Mouse (Mus musculus): ENCODE data around the gene Cyct. TPM values are rescaled to one million over a fixed set of nuclear protein-coding genes. Genes with fewer than 3 reads are reported as not detected.

Gene Cyct
- polyA plus RNA-seq (2014; fragmentation: Illumina TruSeq; extraction: RNeasy Lipid Tissue Mini Kit (QIAGEN cat#74804); ENCODE audit: low read depth, low replicate concordance) = not detected

GRCm38 (mm10) chr2:76360226-76360625, at the start of gene Cyct:
Gene Cyct (minus strand): TSS chr2:76360450.

GRCm38 (mm10) chr2:76406151-76406936, 46.1 kb upstream of the Cyct start, which contains the start of gene Osbpl6:
Gene Osbpl6 (plus strand): TSS chr2:76406508.

DNA sequence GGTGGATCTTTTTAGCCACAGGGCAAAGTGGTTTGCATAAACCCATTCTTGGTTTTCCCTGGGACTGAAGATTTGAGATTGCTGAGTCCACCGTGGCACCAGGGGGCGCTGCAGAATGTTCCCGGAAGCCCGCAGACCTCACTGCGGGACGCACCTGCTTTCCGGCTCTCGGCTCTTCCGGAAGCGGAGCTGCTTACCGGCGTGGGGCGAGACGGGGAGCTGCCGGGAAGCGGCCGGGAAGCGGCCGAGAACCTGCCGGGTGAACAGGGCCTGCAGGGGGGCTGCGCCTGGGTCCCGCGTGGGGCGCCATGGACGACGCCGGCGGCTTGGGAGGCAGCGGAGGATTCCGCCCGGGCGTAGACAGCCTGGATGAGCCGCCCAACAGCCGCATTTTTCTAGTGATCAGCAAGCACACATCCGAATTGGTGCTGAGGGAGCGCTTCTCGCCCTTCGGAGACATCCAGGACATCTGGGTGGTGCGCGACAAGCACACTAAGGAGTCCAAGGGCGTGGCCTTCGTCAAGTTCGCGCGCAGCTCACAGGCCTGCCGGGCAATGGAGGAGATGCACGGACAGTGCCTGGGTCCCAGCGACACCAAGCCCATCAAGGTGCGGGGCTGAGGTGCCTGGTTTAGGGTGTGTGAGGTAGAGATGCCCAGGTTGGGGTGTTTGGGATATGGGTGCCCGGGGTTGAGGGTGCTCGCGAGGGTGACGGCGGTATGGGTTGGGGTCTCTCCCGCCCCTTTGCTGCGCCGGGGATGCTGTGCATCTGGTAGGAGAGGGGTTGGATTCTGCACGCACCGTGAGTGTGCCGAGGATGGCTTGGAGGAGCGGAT, 9.8 kb upstream of the Cyct start, which contains the start of gene Rbm45:
TSS of gene Rbm45 (plus strand) at position 164 of the 835 bp plus-strand sequence.

DNA sequence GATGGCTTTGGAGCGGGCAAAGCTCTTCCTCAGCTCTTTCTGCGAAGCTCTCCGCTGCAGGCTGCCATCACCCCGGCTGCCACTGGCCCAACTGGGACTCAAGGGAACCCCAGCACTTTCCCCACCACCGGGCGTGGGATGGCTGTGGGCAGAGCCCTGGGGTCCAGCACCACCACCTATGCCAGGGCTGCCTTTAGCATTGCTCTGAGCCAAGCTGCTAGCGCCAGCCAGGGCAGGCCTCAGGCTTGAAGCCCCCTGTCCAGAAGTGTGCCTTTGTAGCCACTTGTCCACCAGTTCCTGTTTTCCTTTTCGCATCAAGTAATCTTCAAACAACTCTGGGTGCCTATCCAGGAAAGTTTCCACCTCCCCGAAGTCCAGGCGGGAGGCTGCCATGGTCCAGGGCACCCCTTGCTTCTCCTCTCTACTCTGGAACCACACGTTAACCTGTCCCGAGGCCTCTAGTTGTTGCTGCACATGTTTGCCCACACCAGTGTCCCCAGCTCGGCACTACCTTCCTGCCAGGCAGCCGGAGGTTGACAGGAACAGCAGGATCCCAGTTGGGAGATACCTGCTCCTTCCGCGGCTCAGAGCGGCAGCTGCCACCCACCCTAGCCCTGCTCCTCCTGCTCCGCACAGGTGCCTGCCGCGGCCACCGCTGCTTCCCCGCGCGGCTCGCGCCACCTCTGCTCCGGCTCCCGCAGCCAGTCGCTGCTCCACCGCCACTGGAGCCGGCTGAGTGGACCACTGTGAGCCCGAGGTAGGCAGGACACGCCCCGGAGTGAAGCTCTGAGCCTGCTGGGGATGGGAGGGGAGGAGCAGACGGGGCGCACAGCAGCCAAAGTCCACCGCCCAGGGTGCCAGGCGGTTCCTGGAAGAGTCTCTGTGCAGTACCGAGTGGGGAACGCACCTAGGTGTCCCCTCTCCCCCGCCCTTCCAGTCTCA, 21.8 kb downstream of the Cyct start, which contains the start of gene Pde11a:
TSS of gene Pde11a (minus strand) at position 560 of the 942 bp plus-strand sequence.

Other genes starting within 250 kb of the Cyct start
- not detected for gene Pde11a, start 21.7 kb downstream of the Cyct start, polyA plus RNA-seq (2014; fragmentation: Illumina TruSeq; extraction: RNeasy Lipid Tissue Mini Kit (QIAGEN cat#74804); ENCODE audit: low read depth, low replicate concordance)
- gene Rbm45, start 9.5 kb upstream of the Cyct start, polyA plus RNA-seq (2014; fragmentation: Illumina TruSeq; extraction: RNeasy Lipid Tissue Mini Kit (QIAGEN cat#74804); ENCODE audit: low read depth, low replicate concordance) = 13.0 TPM
- gene Osbpl6, start 46.1 kb upstream of the Cyct start, polyA plus RNA-seq (2014; fragmentation: Illumina TruSeq; extraction: RNeasy Lipid Tissue Mini Kit (QIAGEN cat#74804); ENCODE audit: low read depth, low replicate concordance) = not detected

Measured in liver, adult 10 weeks (tissue).